Mouse (Mus musculus): ENCODE measurements around the gene Phlda1.

The Phlda1 gene

GRCm38 (mm10) chr10:111503071-111503470 is 3.0 kb upstream of the Phlda1 start:
- in situ Hi-C loops (cut with MboI; ENCODE audit: unreplicated experiment in 2 of 2), result loop anchor here (5.0 to 10.0 kb wide), 2 partner anchors 454 to 602 kb away; no protein-coding TSS in a partner anchor

DNA sequence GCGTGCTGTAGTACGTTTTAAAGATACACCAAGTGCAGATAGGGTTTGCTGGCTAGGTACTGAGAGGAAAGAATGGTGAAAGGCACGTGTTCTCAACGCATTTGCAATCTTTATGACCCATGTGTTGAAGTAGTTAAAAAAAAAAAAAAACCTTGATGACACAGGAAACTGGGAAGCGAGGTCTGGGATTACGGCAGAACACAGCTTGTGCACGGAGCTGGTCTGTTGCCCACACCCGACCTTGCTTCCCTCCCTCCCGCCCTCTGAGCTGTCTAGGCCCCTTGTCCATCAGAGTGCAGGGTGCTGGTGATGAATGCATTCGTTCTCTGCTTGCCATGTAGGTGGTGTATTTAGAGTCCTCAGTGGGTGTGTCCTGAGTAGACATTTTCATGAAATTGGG is 2.4 kb upstream of the Phlda1 start:
- in situ Hi-C loops (cut with MboI; ENCODE audit: unreplicated experiment in 2 of 2), result loop anchor here (5.0 to 10.0 kb wide), 2 partner anchors 454 to 601 kb away; no protein-coding TSS in a partner anchor

- in situ Hi-C loops (cut with MboI; ENCODE audit: unreplicated experiment in 2 of 2), result loop anchor here (5.0 to 10.0 kb wide), 9 partner anchors 53 to 600 kb away; no protein-coding TSS in a partner anchor
Observed at GRCm38 (mm10) chr10:111504606-111505005, 1.5 kb upstream of the Phlda1 start.

DNA sequence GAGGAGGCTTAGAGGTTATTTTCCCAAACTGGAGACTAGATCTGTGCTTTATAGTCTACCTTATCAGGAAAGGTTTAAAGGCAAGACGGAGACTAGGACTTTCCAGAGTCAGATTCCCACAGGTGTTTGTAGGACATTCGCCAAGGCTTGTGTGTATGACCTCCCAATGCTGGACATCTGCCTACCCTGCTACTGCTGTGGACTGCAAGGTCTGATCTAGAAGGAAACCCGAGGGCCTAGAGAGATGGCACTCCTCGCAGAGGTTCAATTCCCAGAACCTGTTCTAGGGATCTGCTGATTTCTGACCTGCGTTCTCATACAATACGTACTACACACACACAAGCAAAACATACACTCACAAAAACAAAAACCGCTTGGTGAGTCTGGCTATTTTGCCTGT is 680 bp upstream of the Phlda1 start:
- in situ Hi-C loops (cut with MboI; ENCODE audit: unreplicated experiment in 2 of 2), result loop anchor here (5.0 to 10.0 kb wide), 8 partner anchors 52 to 599 kb away; no protein-coding TSS in a partner anchor

- in situ Hi-C loops (cut with MboI; ENCODE audit: unreplicated experiment in 2 of 2), result loop anchor here (5.0 to 10.0 kb wide), 8 partner anchors 50 to 598 kb away; no protein-coding TSS in a partner anchor
Observed at GRCm38 (mm10) chr10:111506926-111507459, 907 bp downstream of the Phlda1 start.

DNA sequence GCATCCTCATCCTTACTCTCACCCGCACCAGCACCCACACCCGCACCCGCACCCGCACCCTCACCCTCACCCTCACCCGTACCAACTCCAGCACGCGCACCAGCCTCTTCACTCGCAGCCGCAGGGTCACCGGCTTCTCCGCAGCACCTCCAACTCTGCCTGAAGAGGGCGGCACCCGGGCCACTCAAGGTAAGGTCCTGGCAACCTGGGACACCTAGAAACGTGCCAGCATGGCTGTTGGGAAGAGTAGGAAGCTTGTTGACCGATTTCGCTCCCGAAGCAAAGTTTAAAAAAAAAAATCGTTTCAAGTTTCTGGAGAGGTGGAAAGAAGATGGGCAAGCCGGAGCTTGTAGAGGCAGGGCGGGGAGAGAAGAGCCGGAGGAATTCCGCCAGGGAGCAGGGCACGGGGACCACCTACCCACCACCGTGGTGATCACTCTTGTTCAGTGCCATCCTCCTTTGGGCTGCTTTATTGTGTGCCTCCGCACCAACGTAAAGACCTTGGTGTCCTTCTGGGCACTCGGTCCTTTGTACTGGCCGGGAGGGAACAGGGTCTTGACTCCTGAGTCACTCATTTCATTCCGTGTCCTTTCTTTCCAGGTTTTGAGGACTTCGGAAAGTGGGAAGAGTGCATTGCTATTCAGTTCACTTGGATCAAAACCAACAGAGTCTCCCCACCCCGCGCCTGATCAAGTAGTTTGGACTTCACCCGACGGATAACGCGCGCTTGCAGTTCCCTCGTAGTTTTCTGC is 1.6 kb downstream of the Phlda1 start:
- in situ Hi-C loops (cut with MboI; ENCODE audit: unreplicated experiment in 2 of 2), result loop anchor here (5.0 to 10.0 kb wide), 8 partner anchors 50 to 597 kb away; no protein-coding TSS in a partner anchor

DNA sequence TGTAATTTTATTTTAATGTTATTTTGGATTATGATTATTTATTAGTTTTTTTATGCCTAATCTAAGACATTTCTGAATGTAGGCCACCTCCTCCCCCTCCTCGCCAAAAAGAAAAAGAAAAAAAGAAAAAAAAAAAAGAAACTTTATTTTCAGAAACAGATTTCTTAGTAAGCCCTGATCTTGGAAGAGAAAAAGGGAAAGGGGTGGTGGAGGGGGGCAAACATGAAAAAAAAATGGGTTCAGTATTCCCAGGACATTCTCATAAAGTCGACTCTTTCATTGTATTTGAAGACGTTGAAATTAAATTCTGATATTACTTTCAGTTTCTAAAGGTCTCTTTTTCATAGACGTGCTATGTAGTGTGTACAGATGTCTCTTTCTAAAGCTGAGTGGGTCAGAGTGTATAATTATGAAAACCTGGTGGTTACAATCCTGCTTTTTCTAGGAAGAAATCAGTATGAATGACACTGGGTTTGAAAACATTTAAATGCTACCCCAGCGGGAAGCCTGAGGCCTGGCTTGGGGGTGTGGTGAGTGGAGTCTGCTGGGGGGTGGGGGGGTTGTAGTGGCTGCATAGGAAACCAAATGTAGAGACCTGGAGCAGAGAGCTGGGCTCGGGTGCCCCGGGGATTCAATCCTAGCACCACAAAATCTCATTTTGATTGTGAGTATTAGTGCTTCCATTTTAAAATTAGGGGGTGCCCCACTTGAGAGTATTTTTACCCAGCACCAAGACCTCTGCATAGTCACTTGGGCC is 2.4 kb downstream of the Phlda1 start:
- in situ Hi-C loops (cut with MboI; ENCODE audit: unreplicated experiment in 2 of 2), result loop anchor here (5.0 to 10.0 kb wide), 8 partner anchors 49 to 596 kb away; no protein-coding TSS in a partner anchor

GRCm38 (mm10) chr10:111509103-111509784 is 3.2 kb downstream of the Phlda1 start:
- in situ Hi-C loops (cut with MboI; ENCODE audit: unreplicated experiment in 2 of 2), result loop anchor here (5.0 to 10.0 kb wide), 8 partner anchors 48 to 596 kb away; no protein-coding TSS in a partner anchor

GRCm38 (mm10) chr10:111509981-111510380 is 3.9 kb downstream of the Phlda1 start:
- in situ Hi-C loops (cut with MboI; ENCODE audit: unreplicated experiment in 2 of 2), result loop anchor here (5.0 to 10.0 kb wide), 9 partner anchors 42 to 595 kb away; no protein-coding TSS in a partner anchor

GRCm38 (mm10) chr10:111510798-111511197 is 4.7 kb downstream of the Phlda1 start:
- in situ Hi-C loops (cut with MboI; ENCODE audit: unreplicated experiment in 2 of 2), result loop anchor here in 1 of 2 experiments (5.0 kb wide), 1 partner anchor 42 kb away; no protein-coding TSS in a partner anchor

DNA sequence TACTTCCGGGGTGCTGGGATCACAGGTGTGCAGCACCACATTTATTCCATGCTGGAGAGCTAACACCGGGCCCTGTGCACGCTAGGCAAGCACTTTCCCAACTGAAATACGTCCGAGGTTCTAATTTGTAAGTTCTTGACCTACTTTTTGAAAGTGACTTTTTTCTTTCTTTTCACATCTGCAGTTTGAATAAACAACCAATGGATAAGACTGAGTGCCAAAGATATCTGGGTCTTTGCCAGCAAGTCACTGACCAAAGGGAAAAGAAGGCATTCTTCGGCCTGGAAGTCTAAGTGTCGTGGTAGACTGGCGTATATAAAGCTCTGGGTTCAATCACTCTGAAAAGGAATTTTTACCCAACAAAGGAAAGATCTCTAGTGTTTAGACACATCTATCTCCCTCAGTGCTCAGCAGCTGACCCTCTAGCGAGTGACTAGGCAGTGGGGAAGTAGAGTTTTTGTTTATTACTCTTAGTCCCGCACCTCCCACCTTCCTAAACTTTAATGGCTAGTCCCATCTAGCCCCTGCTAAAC is 6.0 kb downstream of the Phlda1 start:
- in situ Hi-C loops (cut with MboI; ENCODE audit: unreplicated experiment in 2 of 2), result loop anchor here in 1 of 2 experiments (5.0 kb wide), 1 partner anchor 40 kb away; no protein-coding TSS in a partner anchor

- in situ Hi-C loops (cut with MboI; ENCODE audit: unreplicated experiment in 2 of 2), result loop anchor here in 1 of 2 experiments (5.0 kb wide), 1 partner anchor 38 kb away; no protein-coding TSS in a partner anchor
Observed at GRCm38 (mm10) chr10:111514282-111514885, 8.3 kb downstream of the Phlda1 start.

DNA sequence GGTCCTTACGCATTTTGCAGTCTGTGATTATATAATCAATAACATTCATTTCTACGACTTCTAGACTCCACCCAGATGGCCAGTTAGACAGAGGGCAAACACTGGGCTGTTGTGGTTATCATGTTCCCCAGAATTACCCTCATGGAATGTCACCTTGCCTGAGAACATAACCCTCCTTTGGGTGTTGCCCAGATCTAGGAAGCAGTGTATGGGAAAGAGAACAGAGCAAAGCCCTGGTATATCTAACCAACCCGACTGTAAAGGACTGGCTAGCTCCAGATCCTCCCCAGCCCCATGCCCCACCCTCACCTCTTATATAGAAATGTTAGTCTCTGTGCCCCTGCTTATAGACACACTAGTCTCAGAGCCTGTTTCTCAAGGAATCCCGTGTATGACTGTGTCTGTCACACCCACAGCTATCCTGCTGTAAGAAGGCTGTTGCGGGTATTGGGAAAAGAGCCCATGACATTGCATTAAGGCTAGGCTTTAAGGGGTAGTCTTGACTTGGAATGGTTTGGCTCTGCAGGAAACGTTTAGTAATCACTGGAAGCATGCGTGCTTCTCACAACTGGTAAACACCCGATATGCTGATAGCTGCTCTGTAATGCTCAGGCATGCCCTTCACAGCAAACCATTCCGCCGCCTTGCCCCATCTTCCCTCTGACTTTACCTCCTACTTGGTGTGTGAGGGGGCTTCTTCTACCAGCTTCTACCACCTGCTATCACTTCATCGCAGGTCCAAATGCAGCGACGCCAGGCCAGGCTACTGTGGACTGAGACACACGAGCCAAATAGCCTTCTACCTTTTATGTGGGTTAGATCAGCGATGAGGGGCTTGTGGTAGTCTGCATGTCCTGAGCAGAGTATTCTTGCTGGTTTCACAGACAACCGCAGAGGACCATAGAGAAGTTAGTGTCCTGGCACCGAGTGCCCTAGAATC is 9.3 kb downstream of the Phlda1 start:
- in situ Hi-C loops (cut with MboI; ENCODE audit: unreplicated experiment in 2 of 2), result no loop called here

- in situ Hi-C loops (cut with MboI; ENCODE audit: unreplicated experiment in 2 of 2), result no loop called here
Observed at GRCm38 (mm10) chr10:111516172-111516588, 10.1 kb downstream of the Phlda1 start.

DNA sequence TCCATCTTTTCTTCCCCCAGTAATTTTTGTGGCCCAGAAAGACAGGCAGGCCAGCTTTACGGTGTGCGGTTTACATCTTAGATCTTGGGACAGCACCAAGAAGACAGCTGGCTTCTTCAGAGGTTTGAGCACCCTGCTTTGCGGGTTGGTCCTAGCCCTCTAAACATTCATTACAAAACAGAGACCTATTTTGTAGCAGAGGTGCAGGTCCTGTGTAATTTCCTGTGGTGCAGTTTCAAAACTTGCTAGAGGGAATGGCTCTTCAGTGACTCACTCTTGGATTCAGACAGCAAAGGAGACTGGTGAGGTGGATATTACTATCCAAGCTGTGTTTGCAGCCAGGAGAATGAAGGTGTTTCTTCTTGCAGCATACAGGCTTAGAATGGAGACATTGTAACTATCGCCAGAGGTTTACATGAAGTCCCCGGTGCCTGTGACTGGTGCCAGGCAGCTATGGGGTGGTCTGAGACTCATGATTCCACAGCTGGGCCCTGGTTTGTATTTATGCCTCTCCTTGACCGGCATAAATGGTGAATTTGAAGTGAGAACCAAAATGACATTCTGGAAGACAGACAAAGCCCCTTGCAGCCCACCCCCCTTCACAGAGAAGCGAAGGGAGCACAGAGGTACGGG is 10.8 kb downstream of the Phlda1 start:
- in situ Hi-C loops (cut with MboI; ENCODE audit: unreplicated experiment in 2 of 2), result no loop called here

DNA sequence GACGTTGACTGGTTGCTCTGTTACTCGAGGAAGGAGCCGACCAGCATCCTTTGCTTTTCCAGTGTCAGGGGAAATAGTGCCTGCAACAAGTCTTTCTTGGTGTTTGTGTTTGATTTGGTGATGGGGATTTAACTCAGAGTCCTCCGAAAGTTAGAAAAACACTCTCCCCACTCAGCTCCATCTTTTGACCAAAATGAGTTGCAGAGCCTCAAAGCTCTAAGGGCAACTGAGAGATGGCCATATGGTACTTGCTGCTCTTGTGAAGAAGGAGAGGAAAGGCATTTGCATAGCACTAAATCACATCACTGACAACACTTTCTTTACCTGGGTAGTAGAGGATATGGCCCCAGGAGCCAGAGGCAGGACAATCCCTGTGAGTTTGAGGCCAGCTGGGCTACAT is 12.3 kb downstream of the Phlda1 start:
- in situ Hi-C loops (cut with MboI; ENCODE audit: unreplicated experiment in 2 of 2), result no loop called here

DNA sequence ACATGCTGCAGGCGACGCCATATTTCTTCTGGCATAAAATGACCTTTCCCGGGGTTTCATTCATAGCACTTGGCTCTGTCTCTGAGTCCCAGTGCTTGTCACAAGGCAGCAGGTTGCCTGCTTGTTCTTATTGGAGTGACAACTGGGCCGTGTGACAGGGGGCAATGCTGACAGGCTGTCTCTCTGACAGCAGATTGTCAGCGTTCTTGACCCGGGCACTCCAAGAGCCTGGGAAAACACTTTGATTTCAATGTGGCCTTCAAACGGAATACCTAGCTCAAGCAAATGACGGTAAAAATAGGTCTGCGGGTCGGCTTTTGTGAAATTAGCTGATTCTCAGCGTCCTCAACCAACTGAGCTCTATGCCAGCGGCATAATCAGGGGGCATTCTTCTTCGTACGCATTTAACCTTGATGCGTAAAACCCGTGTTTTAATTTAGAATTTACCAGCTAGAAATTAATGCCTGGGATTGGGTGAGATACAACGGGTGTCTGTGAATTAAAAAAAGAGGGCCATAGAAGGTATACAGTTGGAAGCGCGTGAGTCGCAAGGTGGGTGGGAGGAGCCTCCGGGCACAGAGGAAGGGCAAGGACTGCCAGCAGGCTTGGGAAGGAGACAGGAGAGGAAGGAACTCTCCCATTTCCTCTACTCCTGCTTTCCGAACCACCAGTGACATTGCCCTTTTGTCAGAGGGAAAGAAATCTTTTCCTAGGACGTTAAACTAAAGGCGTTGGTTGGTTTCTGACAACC is 13.7 kb downstream of the Phlda1 start:
- in situ Hi-C loops (cut with MboI; ENCODE audit: unreplicated experiment in 2 of 2), result no loop called here

Measured in v-Abl transformed pro-B cells (cell line).